Mouse (Mus musculus): ENCODE results near the gene Osbpl2.

DNA sequence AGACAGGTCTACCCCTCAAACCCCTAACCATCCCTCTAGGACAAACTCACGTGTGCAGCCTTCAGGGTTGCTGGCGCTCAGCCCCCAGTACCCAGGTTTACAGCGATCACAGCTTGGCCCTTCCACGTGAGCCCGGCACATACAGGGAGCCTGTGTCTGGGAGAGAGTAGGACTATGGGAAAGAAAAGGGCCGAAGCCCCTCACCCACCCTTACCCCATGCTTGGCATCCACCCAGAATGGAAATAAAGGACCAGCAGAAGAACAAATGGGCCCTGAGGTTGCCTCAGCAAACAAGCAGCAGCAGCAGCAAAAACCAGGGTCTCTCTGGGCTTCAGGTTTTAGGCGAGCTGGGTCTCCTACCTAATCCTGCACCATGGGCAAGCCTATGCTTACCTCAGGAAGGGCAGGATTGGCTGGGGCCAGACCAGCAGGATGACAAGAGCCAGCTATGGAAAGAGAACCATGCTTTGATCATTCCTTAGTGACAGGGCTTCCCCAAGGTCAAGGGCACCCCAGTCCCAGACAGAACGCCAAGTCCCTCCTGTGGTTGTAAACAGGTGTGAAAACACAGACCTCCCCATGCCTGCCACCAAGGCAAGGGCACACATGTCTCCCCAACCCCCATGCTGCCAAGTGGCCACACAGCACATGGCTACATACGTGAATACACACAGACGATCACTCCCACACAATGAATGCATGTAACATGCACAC is 78.4 kb downstream of the Osbpl2 start:
- TF ChIP-seq CTCF (IDR thresholded peaks at IDR 0.05; ENCODE audit: low read depth) (no peak), EP300 (IDR thresholded peaks at IDR 0.05; ENCODE audit: low read depth) (no peak)
